Mouse (Mus musculus): ENCODE measurements around the gene Arhgef18. TPM values are rescaled to one million over a fixed set of nuclear protein-coding genes. Genes with fewer than 3 reads are reported as not detected.

The Arhgef18 gene
- 10.3 and 11.2 TPM in 2 replicates for polyA plus RNA-seq (2015; fragmentation: Nextera tagmentation; extraction: Ambion mirVana)

GRCm38 (mm10) chr8:3392771-3393710 is at the start of gene Arhgef18:
Gene Arhgef18, plus strand, starts transcription at chr8:3393006.
- WGBS = under 1% methylated on average over 48 of the region's 48 CpGs
- Histone ChIP-seq H3K27me3 (no peaks in the 10 kb centered on the region), H3K4me2 (peak within 1 kb of the TSS; percentile 82), H3K27ac (0 out of 2 replicates have a peak within 1 kb of the TSS, but pooled peaks have one; percentile 16), H3K9ac (peak within 1 kb of the TSS; percentile 81), H3K4me1 (peaks cover 23% of the 10 kb centered on the region), H3K9me3 (no peaks in the 10 kb centered on the region), H3K36me3 (0 out of 2 replicates have a peak, but pooled peaks cover 9% of the 10 kb centered on the region), H3K4me3 (peak within 1 kb of the TSS; percentile 79)
- ATAC-seq (ENCODE audit: insufficient number of reproducible peaks, insufficient read depth, low FRiP score, low TSS enrichment, low read depth) = peak; percentile 96

- H3K36me3 ChIP-seq = no peaks in the 10 kb centered on the region
- H3K4me3 ChIP-seq = no peak overlapping the region
- H3K4me2 ChIP-seq = no peak overlapping the region
- no peak for ATAC-seq (ENCODE audit: insufficient number of reproducible peaks, insufficient read depth, low FRiP score, low TSS enrichment, low read depth)
- no peaks in the 10 kb centered on the region for H3K4me1 ChIP-seq
- no peak overlapping the region for H3K27ac ChIP-seq
- no peaks in the 10 kb centered on the region for H3K9me3 ChIP-seq
- H3K27me3 ChIP-seq = no peaks in the 10 kb centered on the region
- H3K9ac ChIP-seq = no peak overlapping the region
- 95% methylated on average over 6 of the region's 6 CpGs for WGBS
These were observed 47.5 kb upstream of the Arhgef18 start for GRCm38 (mm10) chr8:3345337-3345736.

GRCm38 (mm10) chr8:3346691-3347413 is 46.0 kb upstream of the Arhgef18 start:
- Histone ChIP-seq H3K4me2 (no peak overlapping the region), H3K9me3 (no peaks in the 10 kb centered on the region), H3K4me1 (no peaks in the 10 kb centered on the region), H3K27ac (no peak overlapping the region), H3K36me3 (no peaks in the 10 kb centered on the region), H3K4me3 (no peak overlapping the region), H3K27me3 (no peaks in the 10 kb centered on the region), H3K9ac (no peak overlapping the region)
- WGBS = 84% methylated on average over 5 of the region's 5 CpGs
- no peak for ATAC-seq (ENCODE audit: insufficient number of reproducible peaks, insufficient read depth, low FRiP score, low TSS enrichment, low read depth)

GRCm38 (mm10) chr8:3348142-3348823 is 44.5 kb upstream of the Arhgef18 start:
- no peak overlapping the region for H3K27ac ChIP-seq
- no peak for ATAC-seq (ENCODE audit: insufficient number of reproducible peaks, insufficient read depth, low FRiP score, low TSS enrichment, low read depth)
- peaks cover 3% of the 10 kb centered on the region; the same call in 1 of the 2 replicates for H3K9me3 ChIP-seq
- 50% methylated on average over 13 of the region's 13 CpGs for WGBS
- H3K36me3 ChIP-seq = no peaks in the 10 kb centered on the region
- H3K4me1 ChIP-seq = no peaks in the 10 kb centered on the region
- no peak overlapping the region for H3K4me2 ChIP-seq
- no peak overlapping the region for H3K9ac ChIP-seq
- H3K4me3 ChIP-seq = no peak overlapping the region
- no peaks in the 10 kb centered on the region for H3K27me3 ChIP-seq

- WGBS = 74% methylated on average over 6 of the region's 6 CpGs
- ATAC-seq (ENCODE audit: insufficient number of reproducible peaks, insufficient read depth, low FRiP score, low TSS enrichment, low read depth) = no peak
These were observed 42.1 kb upstream of the Arhgef18 start for GRCm38 (mm10) chr8:3350747-3351146.

GRCm38 (mm10) chr8:3352715-3353114 is 40.1 kb upstream of the Arhgef18 start:
- H3K9me3 ChIP-seq = peaks cover 3% of the 10 kb centered on the region; the same call in 1 of the 2 replicates
- H3K4me1 ChIP-seq = no peaks in the 10 kb centered on the region
- H3K36me3 ChIP-seq = no peaks in the 10 kb centered on the region
- H3K27me3 ChIP-seq = no peaks in the 10 kb centered on the region
- ATAC-seq (ENCODE audit: insufficient number of reproducible peaks, insufficient read depth, low FRiP score, low TSS enrichment, low read depth) = no peak
- no peak overlapping the region for H3K4me3 ChIP-seq
- H3K27ac ChIP-seq = no peak overlapping the region
- H3K9ac ChIP-seq = no peak overlapping the region
- no peak overlapping the region for H3K4me2 ChIP-seq
- 76% methylated on average over 6 of the region's 6 CpGs for WGBS

More at GRCm38 (mm10) chr8:3350747-3351146, 42.1 kb upstream of the Arhgef18 start:
- no peak overlapping the region for H3K4me3 ChIP-seq
- H3K9ac ChIP-seq = no peak overlapping the region
- H3K27me3 ChIP-seq = no peaks in the 10 kb centered on the region
- no peaks in the 10 kb centered on the region for H3K36me3 ChIP-seq
- peaks cover 3% of the 10 kb centered on the region; the same call in 1 of the 2 replicates for H3K9me3 ChIP-seq
- H3K4me2 ChIP-seq = no peak overlapping the region
- no peaks in the 10 kb centered on the region for H3K4me1 ChIP-seq
- H3K27ac ChIP-seq = no peak overlapping the region

- H3K9ac ChIP-seq = no peak within 1 kb of the TSS
- no peak for ATAC-seq (ENCODE audit: insufficient number of reproducible peaks, insufficient read depth, low FRiP score, low TSS enrichment, low read depth)
- H3K4me3 ChIP-seq = no peak within 1 kb of the TSS
- H3K4me1 ChIP-seq = no peaks in the 10 kb centered on the region
- H3K27me3 ChIP-seq = no peaks in the 10 kb centered on the region
- H3K4me2 ChIP-seq = no peak within 1 kb of the TSS
- WGBS = 83% methylated on average over 13 of the region's 13 CpGs
- H3K36me3 ChIP-seq = no peaks in the 10 kb centered on the region
- H3K9me3 ChIP-seq = peaks cover 3% of the 10 kb centered on the region; the same call in 1 of the 2 replicates
- H3K27ac ChIP-seq = no peak within 1 kb of the TSS
These were observed 39.5 kb upstream of the Arhgef18 start, which contains the start of gene A430078G23Rik for GRCm38 (mm10) chr8:3353189-3353810. Gene A430078G23Rik, plus strand, starts transcription at chr8:3353415.

- no peak overlapping the region for H3K27ac ChIP-seq
- no peak overlapping the region for H3K4me3 ChIP-seq
- no peaks in the 10 kb centered on the region for H3K27me3 ChIP-seq
- peaks cover 3% of the 10 kb centered on the region; the same call in 1 of the 2 replicates for H3K9me3 ChIP-seq
- H3K36me3 ChIP-seq = no peaks in the 10 kb centered on the region
- no peaks in the 10 kb centered on the region for H3K4me1 ChIP-seq
- ATAC-seq (ENCODE audit: insufficient number of reproducible peaks, insufficient read depth, low FRiP score, low TSS enrichment, low read depth) = no peak
- H3K4me2 ChIP-seq = no peak overlapping the region
- 69% methylated on average over 6 of the region's 6 CpGs for WGBS
- no peak overlapping the region for H3K9ac ChIP-seq
These were observed 38.9 kb upstream of the Arhgef18 start for GRCm38 (mm10) chr8:3353811-3354442.

GRCm38 (mm10) chr8:3354443-3354812 is 38.4 kb upstream of the Arhgef18 start:
- Histone ChIP-seq H3K27ac (no peak overlapping the region), H3K4me1 (no peaks in the 10 kb centered on the region), H3K27me3 (no peaks in the 10 kb centered on the region), H3K4me2 (no peak overlapping the region), H3K9me3 (peaks cover 3% of the 10 kb centered on the region; the same call in 1 of the 2 replicates), H3K9ac (no peak overlapping the region), H3K36me3 (no peaks in the 10 kb centered on the region), H3K4me3 (no peak overlapping the region)
- 66% methylated on average over 5 of the region's 5 CpGs for WGBS
- ATAC-seq (ENCODE audit: insufficient number of reproducible peaks, insufficient read depth, low FRiP score, low TSS enrichment, low read depth) = no peak

- H3K4me3 ChIP-seq = no peak overlapping the region
- no peaks in the 10 kb centered on the region for H3K27me3 ChIP-seq
- peaks cover 3% of the 10 kb centered on the region; the same call in 1 of the 2 replicates for H3K9me3 ChIP-seq
- no peak overlapping the region for H3K27ac ChIP-seq
- no peak overlapping the region for H3K9ac ChIP-seq
- H3K36me3 ChIP-seq = no peaks in the 10 kb centered on the region
- no peak overlapping the region for H3K4me2 ChIP-seq
- WGBS = 81% methylated on average over 6 of the region's 6 CpGs
- no peak for ATAC-seq (ENCODE audit: insufficient number of reproducible peaks, insufficient read depth, low FRiP score, low TSS enrichment, low read depth)
- H3K4me1 ChIP-seq = no peaks in the 10 kb centered on the region
These were observed 37.2 kb upstream of the Arhgef18 start for GRCm38 (mm10) chr8:3355586-3355985.
